Mouse (Mus musculus) CH12.LX (cell line): ENCODE measurements around the gene Gpr101.

Experiments
- CHD1 ChIP-seq: IDR thresholded peaks from 2 replicates; pipeline ENCODE4 v1.6.1; 2012; ENCODE audit warnings: low read depth, low read length, improper control_type of control experiment, inconsistent platforms
- CTCF ChIP-seq, 2 experiments: IDR thresholded peaks in 1 of 2; conservative IDR thresholded peaks in 1 of 2; 2 replicates each; pipeline ENCODE4 v1.5.1; 2011 to 2012; ENCODE audit warnings: low read depth in 2 of 2, low read length in 2 of 2, improper control_type of control experiment in 1 of 2, inconsistent platforms in 1 of 2, mild to moderate bottlenecking in 1 of 2, moderate library complexity in 1 of 2
- E2F4 ChIP-seq: IDR thresholded peaks from 2 replicates; pipeline ENCODE4 v1.6.1; 2011; ENCODE audit warnings: low read depth, low read length, improper control_type of control experiment; ENCODE audit not compliant: insufficient replicate concordance
- EP300 ChIP-seq: IDR thresholded peaks from 2 replicates; pipeline ENCODE4 v1.6.1; 2011; ENCODE audit warnings: low read length, improper control_type of control experiment
- JUN ChIP-seq: IDR thresholded peaks from 2 replicates; pipeline ENCODE4 v1.6.1; 2011; ENCODE audit warnings: low read depth, mild to moderate bottlenecking, low read length, improper control_type of control experiment, moderate library complexity; ENCODE audit not compliant: insufficient read depth
- MAX ChIP-seq: IDR thresholded peaks from 2 replicates; pipeline ENCODE4 v1.6.1; 2011; ENCODE audit warnings: low read length, improper control_type of control experiment
- MXI1 ChIP-seq: IDR thresholded peaks from 2 replicates; pipeline ENCODE4 v1.6.1; 2011; ENCODE audit warnings: mild to moderate bottlenecking, low read depth, low read length, improper control_type of control experiment
- POLR2A ChIP-seq: IDR thresholded peaks from 2 replicates; pipeline ENCODE4 v1.6.1; 2011; ENCODE audit warnings: low read depth, mild to moderate bottlenecking, improper control_type of control experiment, low read length
- SIN3A ChIP-seq: IDR thresholded peaks from 2 replicates; pipeline ENCODE4 v1.6.1; 2012; ENCODE audit warnings: low read length, improper control_type of control experiment, inconsistent platforms
- TCF12 ChIP-seq: IDR thresholded peaks from 2 replicates; pipeline ENCODE4 v1.6.1; 2014; ENCODE audit warnings: low read depth, mild to moderate bottlenecking, inconsistent platforms, low read length, improper control_type of control experiment
- USF1 ChIP-seq: IDR thresholded peaks from 2 replicates; pipeline ENCODE4 v1.6.1; 2014; ENCODE audit warnings: low read depth, mild to moderate bottlenecking, inconsistent platforms, low read length, improper control_type of control experiment
- USF2 ChIP-seq: conservative IDR thresholded peaks from 2 replicates; pipeline ENCODE4 v1.6.1; 2011; ENCODE audit warnings: low read depth, low read length, improper control_type of control experiment

DNA sequence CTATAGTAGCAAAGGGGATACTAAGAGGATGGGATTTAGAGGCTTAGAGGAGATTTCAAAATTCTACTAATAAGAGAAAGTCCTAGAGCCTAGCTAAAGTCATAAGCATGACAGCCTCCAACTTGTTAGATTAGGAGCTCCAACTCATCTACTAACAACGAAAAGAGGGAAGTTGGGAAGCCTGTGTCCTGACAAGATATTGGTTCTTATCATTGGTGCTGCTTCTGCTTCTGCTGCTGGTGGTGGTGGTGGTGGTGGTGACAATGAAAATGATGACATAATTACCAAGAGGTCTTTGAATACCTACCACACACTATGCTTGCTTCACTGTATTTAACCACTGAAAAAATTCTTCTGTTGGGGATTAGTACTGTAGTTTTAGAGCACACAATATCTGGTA lies 2.7 kb upstream of the Gpr101 start:
- no peak for TF ChIP-seq CTCF (conservative IDR thresholded peaks at IDR 0.05 in 1 of 2, IDR thresholded peaks at IDR 0.05 in 1 of 2; ENCODE audit: low read depth in 2 of 2, low read length in 2 of 2)
- TF ChIP-seq MAX: no peak
- no peak for TF ChIP-seq TCF12
- no peak for TF ChIP-seq POLR2A
- TF ChIP-seq E2F4: no peak
- no peak for TF ChIP-seq JUN
- no peak for TF ChIP-seq USF1
- no peak for TF ChIP-seq SIN3A
- TF ChIP-seq EP300: no peak
- TF ChIP-seq CHD1: no peak
- TF ChIP-seq USF2: no peak
- no peak for TF ChIP-seq MXI1
